Mouse (Mus musculus): ENCODE measurements around the gene Fam3b. TPM values are rescaled to one million over a fixed set of nuclear protein-coding genes. Genes with fewer than 3 reads are reported as not detected.

Gene Fam3b
- not detected in 2 replicates for total RNA-seq (2023)

DNA sequence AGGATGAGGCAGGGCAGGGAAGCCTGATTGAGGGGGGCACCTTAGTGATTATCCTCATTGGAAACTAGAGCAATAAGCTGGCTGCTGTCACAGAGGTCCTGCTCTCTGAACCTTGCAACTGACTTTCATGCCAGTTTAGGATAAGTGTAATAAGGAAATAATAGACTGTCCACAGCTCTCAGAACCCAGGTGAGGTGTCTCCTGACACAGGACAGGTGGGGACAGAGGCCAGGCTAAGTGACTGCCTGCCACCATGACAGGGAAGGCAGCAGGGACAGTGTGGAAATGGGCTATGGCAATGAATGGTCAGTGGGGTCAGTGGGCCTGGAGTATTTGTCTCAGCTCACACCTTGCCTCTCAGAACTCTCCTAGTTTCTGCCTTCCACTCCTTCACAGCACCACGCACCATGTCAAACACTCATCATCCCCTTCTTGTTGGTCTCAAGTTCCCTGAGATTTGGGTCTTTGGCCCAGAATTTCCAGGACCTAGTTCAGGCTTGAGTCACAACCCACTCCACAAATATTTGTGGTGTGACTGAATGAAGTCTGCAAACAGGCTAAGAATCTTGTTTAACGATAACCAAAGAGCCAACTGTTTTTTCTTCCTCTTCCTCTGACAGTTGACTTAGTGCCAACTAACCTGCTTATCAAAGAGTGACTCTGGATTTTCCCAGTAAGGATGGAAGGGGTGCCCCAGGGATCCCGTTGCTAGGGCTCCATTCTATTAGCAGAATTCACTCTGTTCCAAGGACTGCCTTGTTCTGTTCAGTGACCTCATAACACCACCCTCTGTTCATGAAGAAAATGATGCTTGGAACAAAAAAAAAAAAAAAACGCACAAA is at the start of gene Fam3b:
Gene Fam3b (minus strand): TSS at position 718 of the 842 bp plus-strand sequence.

DNA sequence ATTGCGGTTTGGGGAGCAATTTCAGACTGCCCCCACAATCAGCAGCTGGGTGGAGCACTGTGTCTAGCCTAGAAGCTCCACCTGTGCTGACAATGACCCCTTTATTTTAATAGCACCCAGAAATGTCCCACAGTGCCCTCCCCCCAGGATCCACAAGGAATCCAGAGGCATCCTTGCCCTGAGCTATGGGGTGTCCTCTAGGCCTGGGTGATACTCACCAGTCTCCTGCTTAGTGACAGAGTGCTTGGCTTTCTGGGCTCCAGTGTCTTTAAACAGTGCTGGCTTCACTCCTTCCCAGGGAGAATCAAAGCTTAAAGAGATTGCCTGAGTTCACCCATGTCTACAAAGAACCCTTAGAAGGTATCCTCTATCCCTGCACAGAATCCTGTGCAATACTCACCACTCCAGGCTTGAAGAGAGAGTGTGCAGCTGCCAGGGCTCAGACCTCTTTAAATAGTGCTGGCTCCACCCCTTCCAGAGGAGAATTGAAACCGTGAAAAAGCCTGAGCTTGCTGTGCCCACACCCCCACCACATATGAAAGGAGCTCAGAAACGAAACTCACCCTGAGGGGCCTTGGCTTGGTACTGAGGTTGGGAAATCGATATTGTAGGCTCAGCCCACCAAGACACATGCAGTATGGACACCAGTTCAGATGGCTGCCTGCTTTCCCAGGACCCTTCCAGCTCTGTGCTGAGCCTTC is 52.0 kb downstream of the Fam3b start, which contains the start of gene Mx1:
Gene Mx1 (minus strand): TSS at position 427 of the 701 bp plus-strand sequence.

Other genes starting within 250 kb of the Fam3b start
- not detected in 2 replicates for gene Bace2, start 158.1 kb downstream of the Fam3b start, total RNA-seq (2023)
- 18.6 and 23.9 TPM in 2 replicates for gene Mx1, start 51.9 kb downstream of the Fam3b start, total RNA-seq (2023)
- not detected in 2 replicates for gene Tmprss2, start 96.4 kb upstream of the Fam3b start, total RNA-seq (2023)
- gene Ripk4, start 249.0 kb upstream of the Fam3b start, total RNA-seq (2023), result not detected in 2 replicates